Mouse (Mus musculus) stomach, embryonic 15.5 days (tissue): ENCODE measurements around the gene Isl2. TPM values are rescaled to one million over a fixed set of nuclear protein-coding genes. Genes with fewer than 3 reads are reported as not detected.

Experiments
- ATAC-seq: fragments of 200-750 bp; cut with Nextera tagmentation; 2 replicates; pipeline ENCODE4 v1.8.0; 2017; ENCODE audit warnings: low read depth, moderate number of reproducible peaks, moderate TSS enrichment; ENCODE audit not compliant: insufficient read depth, low FRiP score
- H3K27ac ChIP-seq: fragments of 300-500 bp; sonication (generic); 2 replicates; pipeline ENCODE4 v1.5.1; 2015; ENCODE audit warnings: mild to moderate bottlenecking, inconsistent platforms
- H3K27me3 ChIP-seq: fragments of 300-500 bp; sonication (generic); replicated peaks from 2 replicates; pipeline ENCODE4 v1.6.1; 2015; ENCODE audit warnings: inconsistent platforms
- H3K36me3 ChIP-seq: fragments of 300-500 bp; sonication (generic); 2 replicates; pipeline ENCODE4 v1.6.1; 2015; ENCODE audit warnings: inconsistent platforms
- H3K4me1 ChIP-seq: fragments of 300-500 bp; sonication (generic); 2 replicates; pipeline ENCODE4 v1.6.1; 2015; ENCODE audit warnings: inconsistent platforms
- H3K4me2 ChIP-seq: fragments of 300-500 bp; sonication (generic); 2 replicates; pipeline ENCODE4 v1.6.1; 2015; ENCODE audit warnings: mild to moderate bottlenecking, inconsistent platforms
- H3K4me3 ChIP-seq: fragments of 300-500 bp; sonication (generic); replicated peaks from 2 replicates; pipeline ENCODE4 v1.5.1; 2015; ENCODE audit warnings: inconsistent platforms
- H3K9ac ChIP-seq: fragments of 300-500 bp; sonication (generic); 2 replicates; pipeline ENCODE4 v1.6.1; 2015; ENCODE audit warnings: inconsistent platforms
- H3K9me3 ChIP-seq: fragments of 300-500 bp; sonication (generic); 2 replicates; pipeline ENCODE4 v1.6.1; 2016; ENCODE audit warnings: inconsistent platforms
- WGBS: fragments of 180-500 bp; shearing (Covaris S2); methylation state at CpG from one replicate; pipeline ENCODE4 v1.1.7; 2015; 5-methylcytosine and 5-hydroxymethylcytosine counted together
- polyA plus RNA-seq: library from polyadenylated mRNA; unstranded; fragments of >200 nt; fragmentation: Nextera tagmentation; extraction: Ambion mirVana; gene quantifications from 2 replicates; pipeline ENCODE4 v1.2.1, GENCODE M21; 2015

Isl2 gene
- polyA plus RNA-seq, 1 experiment from 2014 or later = 5.7 TPM

DNA sequence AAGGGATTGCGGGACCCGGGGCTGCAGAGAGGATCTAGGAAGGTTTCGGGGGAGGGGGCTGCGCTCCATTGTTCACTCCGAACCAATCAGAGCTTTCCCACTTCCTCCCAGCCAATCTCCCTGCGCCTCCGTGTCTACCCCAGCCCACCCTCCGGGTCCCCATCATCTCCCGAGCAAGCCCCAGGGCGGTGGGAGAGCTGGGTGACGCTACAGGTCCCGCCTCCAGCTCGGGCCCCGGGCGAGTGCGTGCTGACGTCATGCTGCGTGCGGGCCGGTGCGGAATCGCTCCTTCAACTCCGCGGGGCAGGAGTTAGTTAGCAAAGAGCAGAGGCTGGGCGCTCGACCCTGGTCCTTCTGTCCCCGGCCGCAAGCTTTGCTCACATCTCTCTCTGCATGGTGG, 2.4 kb downstream of the Isl2 start:
- no peaks in the 10 kb centered on the region for H3K36me3 ChIP-seq
- ATAC-seq = peak; percentile 90
- H3K27ac ChIP-seq = 0 out of 2 replicates have a peak overlapping the region, but pooled peaks have one; percentile 57
- H3K4me3 ChIP-seq = peak overlapping the region; percentile 48
- H3K9ac ChIP-seq = peak overlapping the region; percentile 29
- under 1% methylated on average over 28 of the region's 28 CpGs for WGBS
- H3K27me3 ChIP-seq = peaks cover 47% of the 10 kb centered on the region
- H3K4me2 ChIP-seq = peak overlapping the region; percentile 67
- H3K9me3 ChIP-seq = no peaks in the 10 kb centered on the region
- peaks cover 50% of the 10 kb centered on the region for H3K4me1 ChIP-seq

DNA sequence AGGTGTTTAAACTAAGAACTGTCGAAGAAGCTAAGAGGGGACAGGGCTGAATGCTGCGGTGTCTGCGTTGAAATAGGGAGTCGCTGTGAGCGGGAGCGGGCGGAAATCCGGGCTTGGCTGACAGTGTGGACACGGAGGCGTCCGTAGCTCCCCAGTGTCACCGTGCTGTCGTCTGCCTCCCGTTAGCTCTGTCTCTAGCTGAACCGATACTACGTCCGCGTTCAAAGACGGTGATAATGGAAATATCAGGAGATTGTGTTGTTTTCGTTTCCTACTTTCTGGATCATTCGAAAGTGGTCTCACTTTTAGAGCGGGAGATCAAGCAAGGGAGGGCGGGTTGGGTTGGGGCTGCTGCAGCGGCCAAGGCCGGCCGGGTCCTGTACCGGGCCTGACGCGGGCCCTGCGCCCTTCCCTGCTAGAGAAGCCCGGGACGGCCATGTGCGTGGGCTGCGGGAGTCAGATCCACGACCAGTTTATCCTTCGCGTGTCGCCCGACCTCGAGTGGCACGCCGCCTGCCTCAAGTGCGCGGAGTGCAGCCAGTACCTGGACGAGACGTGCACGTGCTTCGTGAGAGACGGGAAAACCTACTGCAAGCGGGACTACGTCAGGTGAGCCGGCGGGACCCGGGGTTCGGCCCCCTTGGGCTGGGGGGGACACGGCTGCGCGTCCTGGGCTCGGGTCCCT, 3.4 kb downstream of the Isl2 start:
- Histone ChIP-seq H3K4me3 (peak overlapping the region; percentile 48), H3K36me3 (no peaks in the 10 kb centered on the region), H3K9ac (peak overlapping the region; percentile 16; the same call in 1 of the 2 replicates), H3K4me2 (peak overlapping the region; percentile 67), H3K27ac (peak overlapping the region; percentile 8; the same call in 1 of the 2 replicates), H3K9me3 (no peaks in the 10 kb centered on the region), H3K27me3 (peaks cover 55% of the 10 kb centered on the region), H3K4me1 (peaks cover 57% of the 10 kb centered on the region)
- WGBS = under 1% methylated on average over 59 of the region's 59 CpGs
- no peak for ATAC-seq

DNA sequence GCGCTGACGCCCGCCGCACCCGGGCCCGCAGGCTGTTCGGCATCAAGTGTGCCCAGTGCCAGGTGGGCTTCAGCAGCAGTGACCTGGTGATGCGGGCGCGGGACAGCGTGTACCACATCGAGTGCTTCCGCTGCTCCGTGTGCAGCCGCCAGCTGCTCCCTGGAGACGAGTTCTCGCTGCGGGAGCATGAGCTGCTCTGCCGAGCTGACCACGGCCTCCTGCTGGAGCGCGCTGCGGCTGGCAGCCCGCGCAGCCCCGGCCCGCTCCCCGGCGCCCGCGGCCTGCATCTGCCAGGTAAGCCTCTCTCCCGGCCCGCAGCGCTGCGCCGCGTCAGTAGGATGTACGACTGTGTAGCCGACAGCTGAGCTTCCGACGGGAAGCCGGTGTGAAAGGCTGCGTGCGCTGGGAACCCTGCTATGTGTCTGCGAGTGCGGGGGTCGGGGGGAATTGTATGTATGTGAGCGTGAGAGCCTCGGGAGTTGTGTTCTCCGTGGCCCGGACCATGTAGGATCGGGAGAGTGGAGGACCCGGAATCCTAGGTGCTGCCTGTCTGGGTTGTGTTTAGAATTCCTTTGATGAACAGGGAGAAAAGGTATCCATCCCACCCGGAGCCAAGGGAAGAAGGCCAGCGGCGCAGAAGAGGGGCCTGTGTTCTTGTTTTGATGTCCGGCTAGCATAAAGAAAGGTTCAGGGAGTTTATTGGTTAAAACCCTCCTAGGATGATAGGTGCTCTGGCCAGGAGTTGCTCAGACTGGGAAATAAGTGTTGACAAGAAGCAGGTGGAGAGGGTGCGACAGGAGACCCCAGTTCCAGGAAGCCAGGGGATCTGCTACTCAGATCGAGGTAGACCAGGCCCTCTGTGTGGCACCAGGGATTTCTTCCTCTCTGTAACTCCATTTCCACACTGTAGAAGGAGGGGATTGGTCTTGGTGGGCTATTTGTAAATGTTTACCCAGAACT, 4.2 kb downstream of the Isl2 start:
- peaks cover 57% of the 10 kb centered on the region for H3K4me1 ChIP-seq
- no peaks in the 10 kb centered on the region for H3K9me3 ChIP-seq
- H3K36me3 ChIP-seq = no peaks in the 10 kb centered on the region
- peak overlapping the region; percentile 16; the same call in 1 of the 2 replicates for H3K9ac ChIP-seq
- H3K27me3 ChIP-seq = peaks cover 59% of the 10 kb centered on the region
- peak overlapping the region; percentile 67 for H3K4me2 ChIP-seq
- ATAC-seq = no peak
- peak overlapping the region; percentile 48 for H3K4me3 ChIP-seq
- 4% methylated on average over 59 of the region's 59 CpGs for WGBS
- no peak overlapping the region for H3K27ac ChIP-seq

DNA sequence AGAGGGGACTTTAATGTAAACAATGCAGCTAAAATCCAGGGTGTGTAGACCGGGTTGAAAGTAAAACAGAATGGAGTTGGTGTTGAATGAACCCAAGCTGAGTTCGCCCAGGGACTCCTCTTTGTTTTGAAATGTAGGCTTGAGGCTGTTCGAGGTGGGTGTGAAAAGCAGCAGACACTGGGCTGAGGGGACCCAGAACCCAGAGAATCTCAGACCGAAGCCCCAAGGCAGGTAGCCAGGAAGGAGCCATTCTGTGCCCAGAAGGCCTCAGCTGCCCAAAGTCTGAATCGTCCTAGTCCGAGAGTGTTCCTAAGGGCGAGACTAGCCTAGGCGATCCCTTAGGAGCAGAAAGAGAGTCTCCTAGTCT, 4.8 kb downstream of the Isl2 start:
- Histone ChIP-seq H3K36me3 (no peaks in the 10 kb centered on the region), H3K9me3 (no peaks in the 10 kb centered on the region), H3K4me3 (peak overlapping the region; percentile 48), H3K27me3 (peaks cover 58% of the 10 kb centered on the region), H3K4me1 (peaks cover 57% of the 10 kb centered on the region), H3K4me2 (peak overlapping the region; percentile 67), H3K9ac (no peak overlapping the region), H3K27ac (no peak overlapping the region)
- no peak for ATAC-seq
- 35% methylated on average over 8 of the region's 8 CpGs for WGBS

DNA sequence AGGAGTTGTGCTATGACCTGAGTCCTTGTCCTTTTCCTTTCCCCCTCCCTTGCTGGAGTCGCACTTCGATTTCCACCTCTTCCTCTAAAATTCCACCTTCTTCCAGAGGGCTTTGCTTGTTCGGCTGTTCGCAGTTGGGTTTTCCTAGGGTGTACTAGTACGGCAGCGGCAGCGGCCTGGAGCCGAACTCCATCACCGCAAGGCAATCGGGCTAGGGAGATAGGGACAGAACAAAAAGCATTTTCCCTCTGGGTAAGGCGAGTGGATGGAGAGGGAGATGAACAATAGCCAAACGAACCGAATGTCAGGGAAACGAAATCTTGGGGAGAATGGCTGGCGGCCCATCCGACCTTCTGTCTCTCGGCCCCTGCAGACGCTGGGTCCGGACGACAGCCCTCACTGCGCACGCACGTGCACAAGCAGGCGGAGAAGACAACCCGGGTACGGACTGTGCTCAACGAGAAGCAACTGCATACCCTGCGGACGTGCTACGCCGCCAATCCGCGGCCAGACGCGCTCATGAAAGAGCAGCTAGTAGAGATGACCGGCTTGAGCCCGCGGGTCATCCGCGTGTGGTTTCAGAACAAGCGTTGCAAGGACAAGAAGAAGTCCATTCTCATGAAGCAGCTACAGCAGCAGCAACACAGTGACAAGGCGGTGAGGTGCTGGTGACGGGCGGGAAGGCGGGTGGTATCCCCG, 5.4 kb downstream of the Isl2 start:
- Histone ChIP-seq H3K36me3 (no peaks in the 10 kb centered on the region), H3K4me1 (peaks cover 57% of the 10 kb centered on the region), H3K9me3 (no peaks in the 10 kb centered on the region), H3K27me3 (peaks cover 54% of the 10 kb centered on the region), H3K9ac (0 out of 2 replicates have a peak overlapping the region, but pooled peaks have one; percentile 2), H3K4me2 (peak overlapping the region; percentile 67), H3K27ac (no peak overlapping the region), H3K4me3 (peak overlapping the region; percentile 48)
- 10% methylated on average over 46 of the region's 46 CpGs for WGBS
- ATAC-seq = no peak

DNA sequence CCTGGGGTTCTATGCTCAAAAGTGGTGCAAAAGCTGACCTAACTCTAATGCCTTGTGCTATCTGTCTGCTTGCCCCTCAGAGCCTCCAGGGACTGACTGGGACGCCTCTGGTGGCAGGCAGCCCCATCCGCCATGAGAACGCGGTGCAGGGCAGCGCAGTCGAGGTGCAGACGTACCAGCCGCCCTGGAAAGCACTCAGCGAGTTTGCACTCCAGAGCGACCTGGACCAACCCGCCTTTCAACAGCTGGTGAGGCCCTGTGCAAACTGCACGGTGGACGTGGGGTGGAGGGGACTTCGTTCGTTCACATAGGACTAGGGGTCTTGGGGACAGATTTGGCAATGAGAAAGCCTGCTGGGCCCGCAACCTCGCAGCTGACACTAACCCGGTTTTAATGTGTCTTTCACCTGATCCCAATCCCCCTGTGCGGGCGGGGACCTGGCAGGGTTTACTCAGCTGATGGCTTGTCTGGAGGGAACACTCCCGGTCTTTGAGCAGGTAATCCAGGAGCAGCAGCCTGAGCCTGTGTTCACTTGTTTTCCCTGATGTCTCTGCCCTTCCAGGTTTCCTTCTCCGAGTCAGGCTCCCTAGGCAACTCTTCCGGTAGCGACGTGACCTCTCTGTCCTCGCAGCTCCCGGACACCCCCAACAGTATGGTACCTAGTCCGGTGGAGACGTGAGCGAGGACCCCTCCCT, 6.5 kb downstream of the Isl2 start:
- H3K36me3 ChIP-seq = no peaks in the 10 kb centered on the region
- H3K9ac ChIP-seq = no peak overlapping the region
- peak overlapping the region; percentile 67 for H3K4me2 ChIP-seq
- WGBS = 26% methylated on average over 30 of the region's 30 CpGs
- H3K4me1 ChIP-seq = peaks cover 52% of the 10 kb centered on the region
- peaks cover 54% of the 10 kb centered on the region for H3K27me3 ChIP-seq
- no peaks in the 10 kb centered on the region for H3K9me3 ChIP-seq
- ATAC-seq = no peak
- H3K4me3 ChIP-seq = peak overlapping the region; percentile 48
- no peak overlapping the region for H3K27ac ChIP-seq

DNA sequence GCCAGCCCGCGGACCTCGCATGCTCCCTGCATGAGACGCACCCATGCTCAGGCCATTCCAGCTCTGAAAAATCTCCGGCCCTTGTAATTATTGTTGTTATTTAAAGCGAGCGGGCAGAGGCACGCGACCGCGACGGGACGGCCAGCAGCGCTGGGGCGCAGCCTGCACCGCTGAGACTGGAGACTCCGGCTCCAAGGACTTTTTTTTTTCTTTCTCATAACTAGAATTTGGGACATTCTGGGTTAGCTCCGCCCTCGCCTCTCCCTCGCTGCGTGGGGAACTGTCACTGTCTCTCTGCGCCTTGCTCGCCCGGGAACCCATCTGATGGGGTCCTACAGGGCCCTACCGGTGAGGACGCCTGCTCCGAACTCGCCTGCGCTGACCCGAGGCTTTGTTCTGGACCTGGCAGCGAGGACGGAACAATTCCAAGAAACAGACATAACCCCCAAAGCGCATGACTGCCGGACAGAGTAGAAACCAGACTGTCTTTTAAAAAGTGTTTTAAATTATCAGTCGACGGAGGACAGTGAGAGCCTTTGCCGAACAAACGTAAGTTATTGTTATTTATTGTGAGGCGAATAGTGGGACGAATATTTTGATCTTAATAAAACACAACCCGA, 7.2 kb downstream of the Isl2 start:
- H3K4me3 ChIP-seq = peak overlapping the region; percentile 48
- no peak overlapping the region for H3K27ac ChIP-seq
- H3K4me1 ChIP-seq = peaks cover 51% of the 10 kb centered on the region
- no peaks in the 10 kb centered on the region for H3K9me3 ChIP-seq
- no peaks in the 10 kb centered on the region for H3K36me3 ChIP-seq
- ATAC-seq = no peak
- H3K27me3 ChIP-seq = peaks cover 54% of the 10 kb centered on the region
- H3K4me2 ChIP-seq = peak overlapping the region; percentile 67
- no peak overlapping the region for H3K9ac ChIP-seq
- 26% methylated on average over 41 of the region's 41 CpGs for WGBS

DNA sequence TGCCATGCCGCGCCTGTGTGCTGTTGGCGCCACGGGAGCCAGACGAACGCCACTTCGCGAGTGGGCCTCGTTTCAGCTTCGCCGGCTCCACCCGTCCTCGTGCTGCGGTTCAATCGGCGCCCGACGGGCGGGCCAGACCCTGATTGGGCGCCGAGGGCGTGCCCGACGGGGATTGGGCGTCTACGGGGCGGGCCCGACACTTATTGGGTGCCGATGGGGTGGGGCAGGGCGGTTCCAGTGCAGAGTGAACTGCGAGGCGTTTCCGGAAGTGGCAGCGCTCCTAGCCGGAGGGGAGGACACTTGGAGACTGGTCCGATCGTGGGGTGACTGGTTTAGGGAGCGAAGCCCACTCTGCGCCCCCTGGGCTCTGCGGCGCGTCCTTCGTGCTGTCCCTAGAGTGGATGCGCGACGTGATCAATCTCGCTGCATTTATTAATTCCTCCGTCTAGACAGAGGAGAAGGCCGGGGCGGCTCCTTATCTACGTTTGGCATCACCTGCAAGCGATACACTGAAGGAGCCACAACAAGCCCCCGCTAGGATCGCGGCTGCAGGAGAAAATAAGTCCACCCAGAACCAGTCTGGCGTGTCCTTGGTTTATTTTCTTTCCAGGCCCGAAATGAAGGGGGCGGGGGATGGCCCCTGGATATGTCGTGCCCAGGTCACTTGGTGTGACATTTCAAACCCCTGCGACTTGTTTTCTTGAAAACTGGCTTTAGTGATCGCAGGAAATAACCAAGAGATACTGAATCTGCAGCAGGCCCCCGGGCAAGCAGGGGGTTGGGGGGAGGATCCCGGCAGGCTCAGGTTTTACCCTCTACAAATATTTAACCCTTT, 7.9 kb downstream of the Isl2 start:
- Histone ChIP-seq H3K27me3 (peaks cover 49% of the 10 kb centered on the region), H3K4me1 (peaks cover 45% of the 10 kb centered on the region), H3K4me3 (peak overlapping the region; percentile 30), H3K4me2 (peak overlapping the region; percentile 67), H3K36me3 (no peaks in the 10 kb centered on the region), H3K9ac (no peak overlapping the region), H3K27ac (no peak overlapping the region), H3K9me3 (no peaks in the 10 kb centered on the region)
- 13% methylated on average over 63 of the region's 63 CpGs for WGBS
- ATAC-seq = peak; percentile 47; the same call in 1 of the 2 replicates

DNA sequence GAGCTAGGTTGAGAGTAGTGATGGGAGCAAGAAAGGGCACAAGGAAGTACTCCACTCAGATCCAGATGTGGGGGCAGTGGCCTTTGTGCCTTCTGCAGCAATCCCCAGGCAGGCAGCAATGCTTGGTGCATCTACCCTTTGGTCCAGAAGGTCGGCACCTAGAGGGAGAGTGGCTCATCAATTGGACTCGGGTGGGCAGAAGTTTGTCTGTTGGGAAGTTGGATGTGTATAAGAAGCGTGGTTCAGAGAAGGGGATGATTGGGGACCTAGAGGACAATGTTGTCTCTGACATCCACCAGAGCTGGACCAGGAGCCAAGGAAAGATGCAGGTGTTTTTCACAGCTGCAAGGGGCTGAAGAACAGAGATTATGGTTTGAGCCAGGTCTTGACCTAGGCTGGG, 10.4 kb downstream of the Isl2 start:
- H3K36me3 ChIP-seq = no peaks in the 10 kb centered on the region
- no peak overlapping the region for H3K27ac ChIP-seq
- ATAC-seq = no peak
- no peaks in the 10 kb centered on the region for H3K9me3 ChIP-seq
- H3K4me2 ChIP-seq = no peak overlapping the region
- no peak overlapping the region for H3K4me3 ChIP-seq
- H3K9ac ChIP-seq = no peak overlapping the region
- WGBS = 27% methylated on average over 3 of the region's 3 CpGs
- peaks cover 33% of the 10 kb centered on the region for H3K27me3 ChIP-seq
- peaks cover 26% of the 10 kb centered on the region for H3K4me1 ChIP-seq

DNA sequence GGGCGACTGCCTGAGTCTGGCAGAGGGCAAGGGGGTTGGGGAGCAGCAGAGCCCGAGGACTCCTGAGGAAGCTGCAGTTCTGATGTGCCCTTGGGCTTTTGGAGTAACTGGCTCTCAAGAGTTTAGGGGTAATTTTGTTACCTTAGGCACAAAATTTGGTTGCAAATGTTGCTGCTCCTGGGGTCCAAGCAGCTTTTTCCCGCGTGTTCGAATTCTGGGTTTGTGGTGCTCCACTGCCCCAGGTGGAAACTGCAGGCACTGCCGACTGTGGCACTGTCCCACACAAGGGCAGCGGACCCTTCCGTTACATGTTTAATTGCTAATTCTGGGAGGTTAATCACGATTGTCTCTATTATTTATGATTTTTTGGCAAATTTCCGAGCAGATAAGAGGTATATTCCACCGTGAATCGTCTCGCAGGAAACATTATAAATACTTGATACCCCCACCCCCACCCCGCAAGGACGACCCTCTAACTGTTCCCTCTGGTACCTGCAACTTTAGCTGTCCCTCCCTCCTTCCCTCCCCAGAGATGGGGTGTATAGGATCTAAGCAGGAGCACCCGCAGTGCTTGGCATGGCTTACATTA, 10.9 kb downstream of the Isl2 start:
- Histone ChIP-seq H3K36me3 (no peaks in the 10 kb centered on the region), H3K4me1 (peaks cover 21% of the 10 kb centered on the region), H3K4me2 (peak overlapping the region; percentile 32), H3K4me3 (0 out of 2 replicates have a peak overlapping the region, but pooled peaks have one; percentile 0), H3K9me3 (no peaks in the 10 kb centered on the region), H3K9ac (no peak overlapping the region), H3K27ac (no peak overlapping the region), H3K27me3 (peaks cover 28% of the 10 kb centered on the region)
- ATAC-seq = no peak
- WGBS = 13% methylated on average over 16 of the region's 16 CpGs
